Mouse (Mus musculus): Measurements from ENCODE around the gene Wbp1l.

Gene Wbp1l

DNA sequence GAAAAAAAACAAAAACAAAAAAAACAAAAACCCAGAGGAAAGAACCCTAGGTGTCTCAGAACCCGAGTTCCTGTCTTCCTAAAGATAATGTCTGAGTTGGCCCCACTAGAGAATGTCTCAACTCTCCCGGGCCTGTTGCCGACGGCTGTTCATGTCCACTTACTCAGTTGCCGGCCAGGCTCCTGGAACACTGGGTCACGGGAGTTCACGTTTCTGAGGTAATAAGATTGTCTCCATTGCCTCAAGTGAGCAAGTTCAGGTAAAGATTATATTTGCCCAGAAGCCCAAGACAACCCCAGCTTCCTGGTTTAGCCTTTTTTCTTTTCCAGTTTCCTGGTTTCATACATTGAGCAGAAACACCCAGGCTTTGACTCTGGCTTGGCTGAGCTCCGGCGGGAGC lies 60.0 kb downstream of the Wbp1l start:
- DNase-seq (ENCODE audit: low spot score), result no peak

DNA sequence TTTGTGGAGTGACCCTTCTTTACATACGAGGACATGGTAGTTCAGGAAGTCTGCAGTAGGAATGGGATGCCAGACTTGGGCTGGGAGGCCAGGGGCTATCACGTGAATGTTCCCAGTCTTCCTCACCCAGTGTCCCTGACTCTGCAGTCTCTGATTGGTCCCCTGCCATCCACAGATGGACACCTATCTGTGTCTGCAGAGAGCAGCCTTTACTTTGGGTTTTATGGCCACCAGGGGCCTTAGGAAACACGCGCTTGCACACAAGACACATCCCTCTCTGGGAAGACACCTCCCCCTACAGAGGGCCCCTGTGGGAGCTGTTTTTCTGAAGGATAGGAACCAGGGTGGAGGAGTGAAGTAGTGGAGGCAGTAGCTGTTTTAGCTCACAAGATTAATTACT lies 62.6 kb downstream of the Wbp1l start:
- no peak for DNase-seq (ENCODE audit: low spot score)

DNA sequence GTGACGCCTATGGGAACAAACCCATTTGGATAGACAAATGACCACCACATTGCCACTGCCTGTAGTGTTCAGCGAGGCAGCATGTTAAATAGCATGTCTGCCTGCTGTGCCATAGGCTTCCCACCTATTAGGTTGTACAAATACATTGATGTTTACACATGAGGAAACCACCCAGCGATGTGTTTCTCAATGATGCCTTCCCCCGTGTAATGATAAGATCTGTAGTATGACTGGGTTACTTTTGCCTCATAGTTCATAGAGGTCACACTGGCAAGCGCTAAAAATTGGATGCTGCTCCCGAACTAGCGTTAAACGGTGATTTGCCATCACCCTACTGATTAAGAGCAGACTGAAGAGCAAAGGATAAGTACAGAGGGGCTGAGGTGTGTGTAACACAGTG lies 63.3 kb downstream of the Wbp1l start:
- DNase-seq (ENCODE audit: low spot score), result no peak

DNA sequence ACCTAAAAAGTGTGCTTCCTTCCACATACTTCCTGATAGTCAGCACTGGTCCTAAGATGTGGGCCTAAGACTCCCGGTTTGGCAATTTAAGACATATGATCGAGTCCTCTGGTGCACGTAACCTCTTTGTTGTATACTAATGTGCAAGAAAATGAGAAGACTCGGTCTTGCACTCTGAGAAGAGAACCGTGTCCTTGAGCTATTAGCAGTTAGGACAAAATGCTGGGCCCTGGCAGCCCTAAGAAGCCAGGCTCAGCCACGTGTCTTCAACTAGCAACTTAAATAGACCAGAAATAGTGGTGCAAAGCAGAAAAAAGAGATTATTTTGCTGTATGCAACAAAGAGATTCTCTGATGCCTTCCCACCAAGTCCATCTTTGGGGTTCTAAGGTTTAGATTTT lies 63.9 kb downstream of the Wbp1l start:
- no peak for DNase-seq (ENCODE audit: low spot score)

DNA sequence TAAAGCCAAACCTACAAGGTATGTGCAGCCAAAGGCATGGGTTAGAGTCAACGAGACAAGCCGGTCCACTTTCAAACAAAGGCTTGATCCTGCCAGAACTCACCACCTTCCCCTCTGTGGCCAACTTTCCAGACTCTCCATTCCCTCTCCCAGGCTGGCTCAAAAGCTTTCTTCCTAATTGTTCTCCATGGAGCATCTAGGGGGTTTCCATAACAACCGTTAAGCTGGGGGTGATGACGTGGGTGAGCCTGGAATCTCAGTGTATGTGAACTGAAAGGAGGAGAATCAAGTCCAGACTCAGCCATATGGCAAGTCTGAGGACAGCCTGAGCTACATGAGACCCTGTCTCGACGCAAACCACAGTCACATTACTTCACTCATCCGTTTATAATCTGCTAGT lies 66.6 kb downstream of the Wbp1l start:
- DNase-seq (ENCODE audit: low spot score), result no peak

DNA sequence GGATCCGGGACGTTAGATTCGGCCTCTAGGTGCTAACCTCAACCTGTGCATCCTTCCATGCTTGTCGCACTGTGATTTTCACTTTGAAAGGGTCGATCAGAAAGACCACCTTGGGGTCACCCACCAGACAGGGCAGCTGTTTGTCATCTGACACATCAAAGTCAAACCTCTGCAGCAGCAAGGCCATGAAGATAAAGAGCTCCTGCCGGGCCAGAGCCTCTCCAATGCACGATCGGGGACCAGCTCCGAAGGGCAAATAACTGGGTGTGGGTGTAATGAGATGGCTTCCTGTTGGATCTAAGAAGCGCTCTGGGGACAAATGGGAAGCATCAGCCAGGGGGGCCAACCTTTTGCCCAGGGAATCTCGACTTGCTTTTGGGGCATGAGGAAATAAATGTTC lies 68.4 kb downstream of the Wbp1l start:
- no peak for DNase-seq (ENCODE audit: low spot score)

DNA sequence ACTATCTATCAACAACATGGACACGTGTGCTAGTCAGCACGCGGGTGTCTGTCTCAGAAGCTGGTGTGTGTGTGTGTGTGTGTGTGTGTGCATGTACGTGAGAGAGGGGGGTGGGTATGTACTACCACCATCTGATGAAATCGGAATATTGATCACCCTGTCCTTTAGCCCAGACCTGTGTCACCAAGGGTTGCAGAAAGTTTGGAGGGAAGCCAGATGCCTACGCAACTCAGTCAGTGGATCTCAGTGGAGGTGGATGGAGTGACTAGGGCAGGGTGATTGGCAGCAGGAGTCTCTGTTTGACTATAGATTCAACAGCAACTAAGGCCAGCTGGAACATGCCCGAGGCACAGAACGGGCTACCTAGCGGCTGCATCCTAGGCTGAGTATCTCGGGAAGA lies 69.4 kb downstream of the Wbp1l start:
- no peak for DNase-seq (ENCODE audit: low spot score)

DNA sequence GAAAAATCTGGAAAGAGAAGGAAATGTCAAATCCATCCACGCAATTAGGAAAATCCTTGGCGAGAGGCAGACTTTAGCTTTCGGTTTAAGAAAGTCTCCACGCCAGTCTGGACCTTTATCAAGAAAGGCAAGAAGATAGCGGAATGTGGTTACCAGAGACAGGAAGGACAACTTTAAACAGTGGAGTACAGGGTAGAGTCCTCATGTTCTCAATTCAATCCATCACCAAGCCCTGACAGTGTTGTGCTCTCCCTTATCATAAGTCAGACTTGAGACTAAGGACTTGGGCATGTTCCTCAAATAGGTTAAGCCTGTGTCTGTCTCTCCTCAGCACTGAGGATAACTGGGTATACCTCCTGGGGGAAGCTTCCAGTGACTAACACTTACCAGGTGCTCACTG lies 70.9 kb downstream of the Wbp1l start:
- DNase-seq (ENCODE audit: low spot score), result no peak

DNA sequence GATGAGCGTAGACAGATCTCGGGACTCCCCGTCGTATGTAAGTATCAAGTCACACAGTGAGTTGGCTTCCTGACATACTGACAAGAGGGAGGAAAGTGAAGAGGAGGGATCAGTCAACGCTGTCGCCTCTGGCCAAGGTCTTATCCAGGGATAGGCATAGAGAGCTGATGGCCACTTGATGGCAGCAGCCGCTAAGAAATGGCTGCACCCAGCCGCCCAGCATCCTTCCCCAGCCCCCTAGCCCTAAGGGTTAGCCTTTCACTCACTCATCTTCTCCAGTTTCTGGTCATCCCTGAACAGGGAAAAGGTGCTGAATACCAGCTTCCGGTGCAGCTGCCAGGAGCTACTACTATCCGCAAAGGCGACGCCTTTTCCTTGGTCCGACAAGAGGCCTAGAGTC lies 71.8 kb downstream of the Wbp1l start:
- peak; percentile 61 for DNase-seq (ENCODE audit: low spot score)

DNA sequence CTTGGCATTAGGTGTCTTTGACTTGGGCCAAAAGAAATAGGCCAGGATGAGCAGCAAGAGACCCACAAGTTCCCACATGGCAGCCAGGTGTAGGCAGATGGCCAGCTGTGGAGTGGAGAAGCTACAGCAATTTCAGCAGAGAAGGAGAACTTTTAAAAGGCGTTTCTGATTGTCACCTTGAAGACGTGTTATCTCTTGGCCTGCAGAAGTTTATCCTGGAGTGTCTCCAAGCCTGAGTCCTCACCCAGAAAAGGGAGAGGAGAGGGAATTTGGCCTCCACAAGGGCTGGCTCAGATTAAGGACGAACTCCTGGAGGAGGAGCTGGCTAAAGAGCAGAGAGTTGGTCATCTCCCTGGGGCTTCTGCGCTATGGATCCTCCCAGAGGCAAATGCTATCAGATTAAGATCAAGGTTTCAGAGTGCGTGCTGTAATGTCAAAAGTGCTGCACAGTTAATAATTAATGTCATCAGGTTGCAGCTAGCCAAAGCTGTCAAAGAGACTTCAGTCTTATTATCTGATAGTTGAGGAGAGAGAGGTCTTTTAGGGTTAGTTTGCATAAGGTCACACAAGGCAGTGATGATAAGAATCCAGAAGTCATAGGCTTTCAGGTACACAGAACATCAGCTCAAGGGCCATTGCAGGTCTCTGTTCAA lies 74.0 kb downstream of the Wbp1l start, which contains the start of gene Cyp17a1:
TSS of gene Cyp17a1 (minus strand) at position 407 of the 653 bp plus-strand sequence.
- DNase-seq (ENCODE audit: low spot score), result no peak

DNA sequence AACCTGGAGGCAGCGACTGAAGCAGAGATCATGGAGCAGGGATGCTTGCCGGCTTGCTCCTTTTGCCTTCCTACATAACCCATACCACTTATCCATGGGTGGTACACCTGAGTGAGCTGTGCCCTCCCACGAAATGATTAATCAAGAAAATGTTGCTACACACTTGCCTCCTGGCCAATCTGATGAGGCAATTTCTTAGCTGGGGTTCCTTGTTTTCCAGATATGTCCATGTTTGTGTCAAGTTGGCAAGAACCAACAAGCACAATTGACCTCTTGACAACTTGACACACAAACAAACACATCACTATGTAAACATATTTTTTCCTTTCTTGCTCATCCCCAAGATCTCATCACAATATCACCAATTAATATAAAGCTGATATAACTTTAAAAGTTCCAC lies 76.8 kb downstream of the Wbp1l start:
- no peak for DNase-seq (ENCODE audit: low spot score)

DNA sequence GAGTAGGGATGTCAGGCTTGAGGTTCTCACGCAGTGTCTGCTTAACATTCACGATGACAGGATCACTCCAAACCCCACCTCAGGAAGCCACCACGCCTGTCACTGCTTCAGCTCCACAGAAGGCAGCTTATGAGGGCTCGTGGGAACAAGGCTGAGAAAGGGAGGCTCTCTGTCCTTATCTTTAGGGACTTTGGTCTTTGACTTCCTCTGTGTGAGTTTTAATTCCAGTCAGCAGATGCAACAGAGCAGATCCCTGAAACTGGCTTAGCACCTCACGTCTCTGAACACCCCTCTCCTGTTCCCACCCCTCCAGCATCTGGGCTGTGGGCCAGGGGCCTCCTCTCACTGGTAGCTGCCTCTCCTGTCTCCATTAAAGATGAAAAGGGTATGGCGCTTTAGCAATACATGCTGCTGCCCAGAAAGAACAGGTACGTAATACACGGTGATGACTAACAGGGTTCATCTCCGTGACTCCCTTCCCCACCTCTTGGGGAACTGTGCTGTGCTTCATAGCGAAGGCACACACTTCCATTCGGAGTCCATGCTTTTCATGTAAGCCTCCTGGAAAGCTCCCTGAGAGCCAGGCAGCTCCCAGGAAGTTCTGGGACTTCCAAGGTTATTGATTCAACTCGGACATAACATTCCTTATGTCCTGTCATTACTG lies 81.0 kb downstream of the Wbp1l start:
- DNase-seq (ENCODE audit: low spot score), result no peak

DNA sequence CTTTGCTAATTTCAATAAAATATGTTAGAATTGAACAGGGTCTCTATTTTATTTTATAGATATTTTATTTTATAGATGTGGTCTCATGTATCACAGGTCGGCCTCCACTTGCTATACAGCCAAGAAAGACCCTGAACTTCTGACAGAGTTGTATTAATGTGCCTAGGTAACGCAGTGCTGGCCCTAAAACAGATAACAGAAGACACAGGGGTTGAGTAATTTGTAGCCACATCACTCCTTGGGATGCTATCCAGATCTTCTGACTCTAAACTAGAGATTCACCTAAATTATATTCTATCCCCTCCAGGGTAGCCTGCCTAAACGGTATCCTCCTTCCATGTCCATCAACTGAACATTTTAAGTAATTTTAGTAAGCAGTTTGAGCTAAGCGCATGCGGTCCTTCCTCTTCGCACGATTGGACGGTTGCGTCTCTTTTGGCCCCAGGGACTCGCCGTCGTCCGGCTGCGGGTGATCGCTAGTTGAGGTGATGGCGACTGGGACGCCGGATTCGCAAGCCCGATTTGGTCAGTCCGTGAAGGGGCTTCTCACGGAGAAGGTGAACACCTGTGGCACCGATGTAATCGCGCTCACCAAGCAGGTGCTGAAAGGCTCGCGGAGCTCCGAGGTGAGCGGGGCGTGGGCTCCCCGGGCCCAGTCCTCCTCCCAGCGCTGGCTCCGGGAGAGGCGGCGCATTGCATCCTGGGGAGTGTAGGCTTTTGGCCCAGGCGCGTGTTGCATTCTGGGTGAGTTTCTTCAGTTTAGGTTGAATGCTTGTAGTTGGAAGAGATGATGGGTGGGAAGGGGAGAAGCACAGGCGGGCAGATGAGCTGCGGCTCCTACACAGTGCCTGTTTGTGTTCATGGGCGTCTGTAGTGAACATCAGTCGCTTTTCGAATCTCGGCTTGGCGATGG lies 90.8 kb downstream of the Wbp1l start, which contains the start of gene Borcs7:
TSS of gene Borcs7 (plus strand) at position 447 of the 913 bp plus-strand sequence.
- DNase-seq (ENCODE audit: low spot score), result peak; percentile 70

DNA sequence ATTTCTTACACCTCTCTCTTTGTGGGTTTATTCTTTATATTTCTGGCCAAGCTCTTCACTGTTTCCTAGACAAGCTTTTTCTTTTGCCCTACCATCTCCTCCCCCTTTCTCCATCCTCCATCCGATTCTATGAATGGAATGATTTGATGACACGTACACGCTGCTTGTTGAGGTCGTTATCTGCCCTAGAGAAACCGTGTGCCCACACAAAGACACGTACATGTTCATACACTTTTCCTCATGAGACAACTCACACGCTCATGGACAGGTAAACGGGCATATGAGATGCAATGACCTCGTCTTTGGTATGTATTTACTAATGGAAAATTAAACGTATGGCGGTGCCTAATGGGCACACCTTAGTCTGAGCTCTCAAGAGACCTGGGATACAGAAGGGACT lies 91.5 kb downstream of the Wbp1l start:
- DNase-seq (ENCODE audit: low spot score), result no peak

DNA sequence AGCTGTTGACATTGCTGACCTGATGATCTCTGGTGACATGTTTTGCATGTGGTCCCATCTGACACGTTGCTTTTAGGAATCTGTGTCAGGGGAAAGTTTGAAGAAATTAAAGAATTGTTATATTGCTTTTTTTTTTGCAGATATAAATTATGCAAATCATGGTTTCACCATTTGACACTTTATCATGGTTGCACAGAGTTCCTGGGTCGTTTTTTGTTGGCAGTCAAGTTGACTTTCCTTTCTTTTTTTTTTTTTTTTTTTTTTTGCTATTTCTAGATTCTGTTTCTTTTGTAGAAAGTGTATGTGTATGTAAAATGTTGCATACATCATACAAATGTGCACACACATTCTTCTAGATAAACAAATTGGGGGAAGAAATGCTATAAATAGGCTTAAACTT lies 92.2 kb downstream of the Wbp1l start:
- no peak for DNase-seq (ENCODE audit: low spot score)

DNA sequence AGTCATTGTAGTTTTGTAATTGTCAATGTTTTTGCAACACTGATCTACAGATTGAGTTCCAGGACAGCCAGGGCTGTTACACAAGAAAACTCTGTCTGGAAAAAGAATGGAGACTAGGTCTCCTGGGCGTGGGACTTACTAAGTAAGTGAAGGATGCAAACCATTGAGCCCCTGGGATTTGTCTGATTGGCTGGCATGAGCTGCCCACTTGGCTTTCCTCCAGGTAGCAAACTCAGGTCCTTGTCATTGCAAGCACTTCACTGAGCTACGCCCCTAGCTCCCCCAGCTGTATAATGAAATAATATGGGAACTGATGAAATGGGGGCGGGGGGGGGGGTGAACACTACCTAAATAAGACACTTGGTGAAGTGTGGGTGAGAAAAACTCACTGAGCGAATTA lies 94.3 kb downstream of the Wbp1l start:
- no peak for DNase-seq (ENCODE audit: low spot score)

DNA sequence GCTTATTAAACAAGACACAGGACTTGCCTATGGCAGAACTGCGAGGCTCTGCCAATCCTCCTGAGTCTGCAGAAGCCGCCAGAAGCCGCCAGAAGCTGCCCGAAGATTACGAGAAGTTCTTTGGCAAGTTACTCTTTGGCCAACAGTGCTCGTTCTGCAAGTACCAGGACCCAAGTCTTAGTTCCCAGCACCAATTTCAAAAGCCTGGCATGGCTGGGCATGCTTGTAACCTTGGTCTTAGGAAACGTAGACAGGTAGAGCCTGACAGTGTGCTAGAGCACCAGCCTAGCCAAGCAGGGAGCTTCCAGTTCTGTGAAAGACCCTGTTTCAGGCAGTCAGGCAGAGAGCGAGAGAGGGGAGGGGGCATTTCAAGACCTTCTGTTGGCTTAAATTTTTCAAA lies 97.6 kb downstream of the Wbp1l start:
- no peak for DNase-seq (ENCODE audit: low spot score)

DNA sequence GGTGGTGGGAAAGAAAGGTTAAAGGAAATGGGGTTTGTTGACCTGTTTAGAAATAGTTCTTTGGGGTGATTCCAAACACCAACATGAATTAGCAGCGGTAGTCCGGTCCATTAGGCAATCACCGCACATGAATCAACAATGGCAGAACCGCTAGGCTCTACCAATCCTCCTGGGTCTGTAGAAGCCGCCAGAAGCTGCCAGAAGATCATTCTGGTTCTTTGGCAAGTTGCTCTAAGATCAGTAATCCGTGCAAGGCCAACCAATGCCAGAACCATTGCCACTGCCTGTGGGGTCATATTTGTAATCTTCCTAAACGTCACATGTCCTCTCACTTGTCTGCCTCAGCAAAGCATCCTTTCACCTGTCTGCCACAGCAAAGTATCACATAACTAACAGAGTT lies 98.1 kb downstream of the Wbp1l start:
- no peak for DNase-seq (ENCODE audit: low spot score)

DNA sequence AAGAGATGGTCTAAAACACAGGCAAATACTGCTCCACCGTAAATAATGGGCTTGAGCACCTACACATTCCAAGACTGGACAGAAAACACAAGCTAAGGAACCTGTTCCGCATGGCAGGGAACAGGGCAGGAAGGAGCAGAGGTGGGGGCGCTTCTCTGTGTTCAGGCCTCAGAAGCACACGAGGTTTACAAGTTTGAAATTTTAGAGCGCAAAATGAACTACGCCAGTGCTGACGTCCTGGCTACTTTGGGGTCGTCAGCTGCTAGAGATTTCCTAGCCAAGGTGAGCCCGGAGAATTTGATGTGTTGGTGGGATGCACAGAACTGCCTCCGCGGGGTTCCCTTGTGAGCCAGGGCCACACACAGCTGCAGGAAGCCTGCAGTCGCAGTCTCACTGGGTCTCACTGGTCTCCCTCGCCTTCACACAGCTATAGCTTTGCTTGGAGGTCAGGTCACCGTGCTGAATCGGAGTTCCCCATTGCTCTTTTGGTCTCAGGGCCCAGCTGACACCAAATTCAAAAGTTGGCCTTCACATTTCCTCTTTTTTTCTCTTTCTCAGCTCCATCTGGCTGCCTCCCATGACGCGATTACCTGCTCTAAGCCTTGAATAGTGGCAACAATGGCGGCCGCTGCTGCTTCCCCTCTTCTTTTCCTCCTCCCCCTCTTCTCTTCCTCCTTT lies 99.1 kb downstream of the Wbp1l start:
- no peak for DNase-seq (ENCODE audit: low spot score)

DNA sequence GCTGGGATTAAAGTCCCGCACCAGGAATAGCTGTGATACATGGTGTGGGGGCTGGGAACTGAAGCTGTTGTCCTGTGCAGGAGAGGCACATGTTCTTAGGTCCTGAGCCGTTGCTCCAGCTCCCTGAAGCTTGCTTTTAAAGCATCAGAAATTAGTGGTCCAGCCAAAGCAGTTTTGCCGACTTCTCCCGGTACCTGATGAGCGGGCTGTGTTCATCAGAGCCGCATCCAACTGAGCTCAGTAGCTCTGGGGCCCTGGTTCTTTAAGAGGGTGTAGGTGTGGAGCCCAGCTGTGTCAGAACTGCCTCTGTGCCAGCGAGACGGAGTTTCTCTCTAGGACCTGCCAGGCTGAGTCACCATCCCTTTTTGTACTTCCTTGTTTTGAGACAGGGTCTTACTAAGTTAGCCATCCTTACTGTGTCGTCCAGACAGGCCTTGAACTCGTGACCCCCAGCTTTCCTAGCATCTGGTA lies 100.2 kb downstream of the Wbp1l start:
- DNase-seq (ENCODE audit: low spot score), result no peak

DNA sequence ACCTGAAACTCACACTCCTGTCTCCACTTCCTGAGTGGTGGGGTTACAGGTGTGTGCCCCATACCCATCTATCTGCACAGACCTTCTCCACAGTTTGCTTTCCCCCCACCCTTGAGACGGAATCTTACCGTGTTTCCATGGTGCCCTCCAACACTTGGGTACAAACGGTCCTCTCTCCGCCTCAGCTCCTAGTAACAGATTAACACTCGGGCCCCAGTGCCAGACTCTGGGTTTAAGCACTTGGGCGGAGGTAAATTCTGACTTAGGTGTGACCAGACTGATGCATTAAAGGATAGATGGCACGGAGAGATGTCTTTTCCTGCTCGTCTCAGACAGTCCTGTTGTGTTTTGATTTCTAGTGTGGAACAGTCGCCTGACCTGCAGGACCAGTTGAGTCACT lies 102.3 kb downstream of the Wbp1l start:
- no peak for DNase-seq (ENCODE audit: low spot score)

DNA sequence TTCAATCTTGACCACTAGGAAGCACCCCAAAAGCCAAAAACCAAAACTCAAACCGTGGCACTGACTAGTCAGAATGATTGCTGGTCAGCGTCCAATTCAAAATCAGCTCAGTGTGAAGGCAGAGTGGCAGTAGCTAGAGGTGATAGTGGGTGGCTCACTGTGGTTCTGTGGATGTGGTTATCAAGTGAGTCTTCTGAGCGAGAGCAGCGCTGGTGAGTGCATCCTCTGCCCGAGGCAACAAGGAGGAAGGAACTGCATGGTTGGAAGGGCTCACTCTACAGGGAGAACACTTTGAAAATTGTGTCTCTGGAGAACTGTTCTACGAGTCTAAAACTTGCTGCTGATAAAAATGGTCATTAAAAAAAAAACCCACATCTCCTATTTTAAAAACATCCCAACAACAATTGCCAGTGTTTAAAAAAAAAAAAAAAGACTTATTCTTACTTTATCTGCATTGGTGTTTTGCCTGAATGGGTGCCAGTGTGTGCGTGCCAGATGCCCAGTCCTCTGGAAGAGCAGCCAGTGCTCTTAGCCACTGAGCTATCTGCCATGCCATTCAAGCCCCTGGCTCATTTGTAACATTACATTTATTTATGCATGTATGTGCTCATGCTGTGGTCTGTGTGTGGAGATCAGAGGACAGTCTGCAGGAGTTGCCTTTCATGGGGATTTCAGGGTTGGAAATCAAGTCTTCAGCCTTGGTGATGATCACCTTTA lies 107.1 kb downstream of the Wbp1l start:
- no peak for DNase-seq (ENCODE audit: low spot score)

Measured in ovary, postnatal 14 days (tissue).